Mouse (Mus musculus) cerebellum, adult 2 months (tissue): Measurements from ENCODE around the gene Apoa5.

Experiments
- CTCF ChIP-seq: fragments of 200-500 bp; IDR thresholded peaks from 2 replicates; pipeline ENCODE4 v1.5.1; 2011; ENCODE audit warnings: low read depth, mild to moderate bottlenecking, control low read depth, low read length, moderate library complexity, borderline replicate concordance; ENCODE audit not compliant: insufficient read depth
- POLR2A ChIP-seq: fragments of 200-500 bp; IDR thresholded peaks from 2 replicates; pipeline ENCODE4 v1.6.1; 2011; ENCODE audit warnings: low read length, control low read depth, borderline replicate concordance; ENCODE audit not compliant: insufficient read depth

DNA sequence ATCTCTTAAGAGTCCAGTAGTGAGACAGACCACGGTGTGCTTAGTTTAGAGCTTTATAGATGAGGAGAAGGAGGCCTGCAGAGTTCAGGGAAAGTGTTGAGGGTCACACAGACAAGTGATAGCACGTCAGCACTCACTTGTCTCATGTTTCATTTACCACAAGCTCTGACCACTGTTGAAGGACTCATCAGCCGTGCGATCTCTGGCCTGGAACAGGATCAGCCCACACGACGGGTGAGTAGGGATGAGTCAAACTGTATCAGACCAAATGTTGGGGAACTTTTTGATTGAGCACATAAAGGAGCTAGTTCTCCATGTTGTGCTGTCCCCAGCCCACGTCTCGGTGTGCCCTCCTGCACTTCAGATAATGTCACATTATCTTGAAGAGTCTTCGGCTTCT lies 6.1 kb downstream of the Apoa5 start:
- TF ChIP-seq POLR2A: no peak
- no peak for TF ChIP-seq CTCF
